Mouse (Mus musculus) embryonic facial prominence, embryonic 10.5 days (tissue): Measurements from ENCODE around the gene Unc50. TPM values are rescaled to one million over a fixed set of nuclear protein-coding genes. Genes with fewer than 3 reads are reported as not detected.

Experiments used
- DNase-seq: peaks from one replicate; pipeline ENCODE4 v3.0.0-alpha.2; 2017; ENCODE audit warnings: low spot score
- H3K27ac ChIP-seq: fragments of 300-500 bp; sonication (generic); replicated peaks from 2 replicates; pipeline ENCODE4 v1.5.1; 2016; ENCODE audit warnings: mild to moderate bottlenecking
- H3K27me3 ChIP-seq: fragments of 300-500 bp; sonication (generic); replicated peaks from 2 replicates; pipeline ENCODE4 v1.6.1; 2016; ENCODE audit warnings: low read depth, mild to moderate bottlenecking; ENCODE audit not compliant: poor library complexity, severe bottlenecking
- H3K36me3 ChIP-seq: fragments of 300-500 bp; sonication (generic); replicated peaks from 2 replicates; pipeline ENCODE4 v1.6.1; 2016; ENCODE audit warnings: mild to moderate bottlenecking, moderate library complexity
- H3K4me1 ChIP-seq: fragments of 300-500 bp; sonication (generic); 2 replicates; pipeline ENCODE4 v1.6.1; 2016
- H3K4me3 ChIP-seq: fragments of 300-500 bp; sonication (generic); 2 replicates; pipeline ENCODE4 v1.5.1; 2016; ENCODE audit warnings: mild to moderate bottlenecking, moderate library complexity
- H3K9me3 ChIP-seq: fragments of 300-500 bp; sonication (generic); 2 replicates; pipeline ENCODE4 v1.6.1; 2016; ENCODE audit warnings: mild to moderate bottlenecking
- WGBS: fragments of 180-500 bp; shearing (Covaris S2); methylation state at CpG from one replicate; pipeline ENCODE4 v1.1.7; 2016; 5-methylcytosine and 5-hydroxymethylcytosine counted together
- polyA plus RNA-seq: library from polyadenylated mRNA; unstranded; fragments of >200 nt; fragmentation: Nextera tagmentation; extraction: Ambion mirVana; gene quantifications from 2 replicates; pipeline ENCODE4 v1.2.1, GENCODE M21; 2016

Unc50 gene
- polyA plus RNA-seq, 1 experiment from 2014 or later: 109 TPM

DNA sequence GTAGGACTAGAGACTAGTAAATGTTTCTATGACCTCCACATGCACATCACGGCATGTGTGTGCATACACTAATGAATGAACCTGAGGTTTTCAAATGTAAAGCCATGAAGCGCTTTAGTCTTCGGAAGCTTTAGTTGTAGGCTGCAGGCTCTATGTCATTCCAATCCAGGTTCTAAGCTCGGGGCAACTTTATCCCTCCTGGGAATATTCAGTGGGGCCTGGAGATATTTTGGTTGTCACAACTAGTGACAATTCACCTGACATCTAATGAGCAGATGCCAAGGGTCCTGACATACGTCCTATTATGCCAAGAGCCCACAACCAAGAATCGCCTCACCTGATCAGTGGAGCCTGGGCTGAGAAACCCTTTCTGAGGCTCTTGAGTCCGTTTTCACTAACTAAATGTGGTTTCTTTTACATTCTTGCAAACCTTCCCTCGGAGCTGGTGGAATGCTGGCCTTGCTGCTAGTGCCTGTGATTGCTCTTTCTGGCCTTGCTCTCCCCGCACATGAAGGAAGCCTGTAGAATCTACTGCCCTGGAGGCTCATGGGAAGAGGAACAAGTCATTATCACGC, 35.0 kb downstream of the Unc50 start:
- DNase-seq: no peak
- no peak overlapping the region for H3K4me3 ChIP-seq
- WGBS: 87% methylated on average over 10 of the region's 10 CpGs
- H3K4me1 ChIP-seq: no peaks in the 10 kb centered on the region
- H3K27ac ChIP-seq: no peak overlapping the region
- H3K27me3 ChIP-seq: no peaks in the 10 kb centered on the region
- H3K36me3 ChIP-seq: no peaks in the 10 kb centered on the region
- no peaks in the 10 kb centered on the region for H3K9me3 ChIP-seq

DNA sequence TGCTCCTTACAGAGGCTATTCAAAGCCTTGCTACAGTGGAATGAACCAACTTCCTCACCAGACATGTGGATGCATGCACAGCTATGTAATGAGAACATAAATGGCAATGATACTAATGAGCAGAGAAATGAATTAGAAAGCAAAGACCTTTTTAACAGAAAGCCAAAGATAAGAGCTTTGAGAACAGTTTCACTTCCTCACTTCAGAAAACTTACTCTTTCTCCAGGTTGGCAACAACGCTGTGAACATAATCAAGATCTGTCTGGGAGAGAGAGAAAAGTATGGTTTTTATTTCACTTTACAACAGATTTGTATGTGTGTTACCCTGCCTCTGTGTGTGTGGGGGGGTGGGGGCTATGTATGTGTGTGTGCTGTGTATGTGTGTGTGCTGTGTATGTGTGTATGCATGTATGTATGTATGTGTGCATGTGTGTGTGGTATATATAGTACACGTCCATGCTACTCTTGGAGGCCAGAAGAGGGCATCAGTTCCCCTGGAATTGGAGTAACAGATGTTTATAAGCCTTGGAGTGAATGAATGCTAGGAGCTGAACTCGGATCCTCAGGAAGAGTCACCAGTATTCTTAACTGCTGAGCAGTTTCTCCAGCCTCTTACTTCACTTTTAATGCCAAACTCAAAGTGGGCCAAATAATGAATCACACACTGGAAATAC, 36.5 kb downstream of the Unc50 start:
- DNase-seq: no peak
- H3K27ac ChIP-seq: no peak overlapping the region
- H3K36me3 ChIP-seq: no peaks in the 10 kb centered on the region
- no peaks in the 10 kb centered on the region for H3K4me1 ChIP-seq
- whole genome bisulfite sequencing: 86% methylated on average over 3 of the region's 3 CpGs
- no peaks in the 10 kb centered on the region for H3K9me3 ChIP-seq
- H3K27me3 ChIP-seq: no peaks in the 10 kb centered on the region
- no peak overlapping the region for H3K4me3 ChIP-seq

DNA sequence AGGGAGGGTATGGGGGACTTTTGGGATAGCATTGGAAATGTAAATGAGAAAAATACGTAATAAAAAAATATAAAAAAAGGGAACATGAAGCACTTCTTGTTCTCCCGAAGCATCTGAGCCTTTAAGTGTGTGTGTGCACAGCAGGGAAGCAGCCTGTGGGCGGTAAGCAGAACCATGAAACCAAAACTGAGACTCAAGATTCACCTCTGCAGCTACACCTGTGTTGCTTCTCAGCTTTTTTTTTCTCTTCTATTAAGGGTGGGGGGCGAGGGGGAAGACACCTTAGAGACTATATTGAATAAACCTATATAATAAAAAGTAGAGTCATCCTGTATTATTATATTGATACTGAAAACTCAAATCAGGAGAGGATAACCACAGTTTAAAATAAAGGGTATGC, 37.9 kb downstream of the Unc50 start:
- no peak for DNase-seq
- Histone ChIP-seq H3K9me3 (no peaks in the 10 kb centered on the region), H3K27ac (no peak overlapping the region), H3K27me3 (no peaks in the 10 kb centered on the region), H3K4me1 (no peaks in the 10 kb centered on the region), H3K36me3 (no peaks in the 10 kb centered on the region), H3K4me3 (no peak overlapping the region)
- 81% methylated on average over 4 of the region's 4 CpGs for WGBS

DNA sequence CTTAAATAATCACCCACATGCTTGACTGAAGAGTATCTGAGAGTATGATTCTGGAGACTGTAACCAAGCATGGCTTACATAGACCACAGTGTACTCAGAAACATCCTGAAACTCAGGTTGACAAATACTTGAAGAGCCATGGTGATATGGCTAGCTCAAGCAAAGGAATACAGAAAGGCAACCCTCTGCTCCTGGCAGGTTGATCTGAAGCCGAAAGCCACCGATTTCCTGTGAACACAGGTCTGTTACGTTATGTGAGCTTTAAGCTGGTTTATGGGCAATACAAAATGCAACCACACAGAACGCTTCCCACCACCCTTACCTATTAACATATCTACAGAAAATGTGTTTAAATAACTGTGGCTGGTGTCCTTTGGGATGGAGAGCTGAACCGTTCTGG, 39.1 kb downstream of the Unc50 start:
- H3K36me3 ChIP-seq: no peaks in the 10 kb centered on the region
- no peaks in the 10 kb centered on the region for H3K9me3 ChIP-seq
- H3K4me1 ChIP-seq: no peaks in the 10 kb centered on the region
- no peaks in the 10 kb centered on the region for H3K27me3 ChIP-seq
- H3K4me3 ChIP-seq: no peak overlapping the region
- WGBS: 87% methylated on average over 5 of the region's 5 CpGs
- DNase-seq: no peak
- H3K27ac ChIP-seq: no peak overlapping the region

DNA sequence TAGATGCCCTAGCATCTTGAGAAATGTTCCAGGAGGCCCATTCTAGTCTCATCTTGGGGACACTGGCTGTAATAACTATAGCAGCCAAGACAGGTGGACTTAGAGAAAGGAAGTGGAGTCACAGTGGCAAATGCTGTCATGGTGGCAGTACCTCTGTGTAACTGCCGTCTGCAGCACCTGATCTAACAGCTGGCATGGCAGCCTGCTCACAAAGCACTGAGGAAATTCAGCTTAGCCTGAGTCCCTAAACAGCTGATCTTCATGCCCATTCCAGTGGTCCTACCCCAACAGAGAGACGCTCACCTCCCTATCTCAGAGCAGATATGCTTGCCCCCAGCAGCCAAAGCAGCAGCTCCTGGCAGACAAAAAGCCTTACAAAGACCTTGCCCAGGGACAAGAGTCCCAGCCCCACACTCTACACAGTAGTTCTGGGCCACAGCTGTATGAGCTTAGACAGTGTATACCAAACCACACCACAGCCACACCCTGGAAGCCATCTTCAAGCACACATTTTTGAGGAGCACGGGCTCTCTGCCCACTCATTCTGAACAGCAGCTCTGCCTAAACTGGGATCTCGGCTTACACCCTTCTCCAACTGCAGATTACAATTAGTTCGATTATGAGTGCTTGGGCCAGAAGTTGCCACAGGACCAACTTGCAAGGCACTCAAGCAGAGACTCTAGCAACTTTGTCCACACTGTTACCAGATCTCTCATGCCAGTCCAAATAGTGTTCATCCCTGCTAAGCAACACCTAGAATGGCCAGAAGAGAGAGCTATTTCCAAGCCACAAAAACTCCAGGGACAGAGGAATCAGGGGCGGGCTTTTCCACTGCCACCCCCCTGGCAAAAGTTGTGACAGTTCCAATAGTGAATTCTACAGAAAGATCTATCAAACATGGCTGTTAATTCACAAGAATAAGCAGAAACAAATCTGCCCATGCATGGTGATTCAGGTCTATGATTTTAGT, 41.5 kb downstream of the Unc50 start:
- Histone ChIP-seq H3K27me3 (no peaks in the 10 kb centered on the region), H3K27ac (no peak overlapping the region), H3K4me1 (no peaks in the 10 kb centered on the region), H3K36me3 (no peaks in the 10 kb centered on the region), H3K4me3 (no peak overlapping the region), H3K9me3 (no peaks in the 10 kb centered on the region)
- DNase-seq: no peak
- WGBS: 84% methylated on average over 6 of the region's 6 CpGs

DNA sequence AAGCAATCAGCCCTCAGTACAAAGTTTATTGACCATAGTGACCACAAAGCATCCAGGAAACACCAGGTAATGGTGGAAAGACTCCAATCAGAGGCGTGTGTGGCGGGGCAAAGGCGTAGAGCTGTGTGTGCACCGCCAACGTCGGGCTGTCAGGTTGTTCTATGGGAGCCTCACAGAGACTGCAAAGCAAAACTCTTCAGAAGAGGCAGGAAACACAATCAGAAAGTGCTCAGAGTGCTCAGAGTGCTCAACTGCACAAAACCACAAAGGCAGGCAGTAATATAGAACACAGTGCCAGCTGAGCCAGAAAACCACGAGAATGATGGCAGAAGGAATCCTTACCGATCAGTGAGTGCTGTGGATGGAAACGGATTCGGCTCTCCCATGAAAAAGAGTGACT, 43.3 kb downstream of the Unc50 start:
- Histone ChIP-seq H3K4me3 (no peak overlapping the region), H3K27me3 (no peaks in the 10 kb centered on the region), H3K27ac (no peak overlapping the region), H3K36me3 (no peaks in the 10 kb centered on the region), H3K4me1 (0 out of 2 replicates have a peak, but pooled peaks cover 3% of the 10 kb centered on the region), H3K9me3 (no peaks in the 10 kb centered on the region)
- WGBS: 93% methylated on average over 10 of the region's 10 CpGs
- DNase-seq: no peak

DNA sequence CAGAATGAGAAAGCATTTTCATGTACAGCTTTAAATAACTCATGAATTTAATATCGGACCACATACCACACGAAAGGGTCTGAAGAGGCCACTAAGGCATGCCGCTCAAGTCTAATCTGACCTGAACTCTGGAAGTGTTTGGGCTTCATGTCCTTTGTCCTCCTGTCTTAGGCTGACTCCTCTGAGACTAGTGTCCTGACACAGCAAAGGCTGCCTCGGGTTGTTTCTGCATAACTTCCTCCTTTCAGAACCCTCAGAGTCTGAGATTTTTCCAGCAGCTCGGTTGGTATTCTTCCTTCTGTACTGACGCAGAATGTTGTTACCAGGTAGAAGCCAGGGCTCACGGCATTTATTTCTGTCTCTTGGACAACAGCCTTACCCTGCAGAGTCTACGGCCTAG, 44.1 kb downstream of the Unc50 start:
- 83% methylated on average over 8 of the region's 8 CpGs for WGBS
- H3K4me1 ChIP-seq: 0 out of 2 replicates have a peak, but pooled peaks cover 3% of the 10 kb centered on the region
- H3K27ac ChIP-seq: no peak overlapping the region
- H3K9me3 ChIP-seq: no peaks in the 10 kb centered on the region
- no peaks in the 10 kb centered on the region for H3K36me3 ChIP-seq
- H3K27me3 ChIP-seq: no peaks in the 10 kb centered on the region
- no peak for DNase-seq
- H3K4me3 ChIP-seq: no peak overlapping the region

DNA sequence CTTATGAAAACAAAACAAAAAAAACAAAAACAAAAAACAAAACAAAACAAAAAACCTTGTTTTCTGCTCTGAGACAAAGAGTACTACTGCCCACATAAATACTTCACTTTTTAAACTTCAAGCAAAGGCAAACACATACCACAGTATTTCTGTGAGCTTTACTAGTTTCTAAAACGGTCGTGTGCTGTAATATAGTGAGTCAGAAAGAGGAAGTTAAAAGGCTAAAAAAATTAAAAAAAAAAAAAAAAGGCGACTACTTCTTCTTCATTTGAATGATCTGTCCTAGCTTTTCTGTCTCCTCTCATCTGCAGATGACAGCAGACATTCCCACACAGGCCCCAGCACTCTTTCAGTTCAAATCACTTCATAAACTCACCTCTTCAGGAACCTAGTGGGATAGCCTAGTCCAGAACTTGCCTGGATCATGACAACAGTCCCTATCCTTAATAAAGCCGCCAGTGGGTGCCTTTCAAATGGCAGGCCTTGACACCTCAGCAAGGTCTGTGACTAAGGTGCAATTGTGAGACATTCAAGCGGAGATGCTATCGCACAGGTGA, 44.8 kb downstream of the Unc50 start:
- H3K27me3 ChIP-seq: no peaks in the 10 kb centered on the region
- H3K9me3 ChIP-seq: no peaks in the 10 kb centered on the region
- H3K4me1 ChIP-seq: 0 out of 2 replicates have a peak, but pooled peaks cover 3% of the 10 kb centered on the region
- no peaks in the 10 kb centered on the region for H3K36me3 ChIP-seq
- WGBS: 90% methylated on average over 6 of the region's 6 CpGs
- H3K27ac ChIP-seq: no peak overlapping the region
- H3K4me3 ChIP-seq: no peak overlapping the region
- no peak for DNase-seq

DNA sequence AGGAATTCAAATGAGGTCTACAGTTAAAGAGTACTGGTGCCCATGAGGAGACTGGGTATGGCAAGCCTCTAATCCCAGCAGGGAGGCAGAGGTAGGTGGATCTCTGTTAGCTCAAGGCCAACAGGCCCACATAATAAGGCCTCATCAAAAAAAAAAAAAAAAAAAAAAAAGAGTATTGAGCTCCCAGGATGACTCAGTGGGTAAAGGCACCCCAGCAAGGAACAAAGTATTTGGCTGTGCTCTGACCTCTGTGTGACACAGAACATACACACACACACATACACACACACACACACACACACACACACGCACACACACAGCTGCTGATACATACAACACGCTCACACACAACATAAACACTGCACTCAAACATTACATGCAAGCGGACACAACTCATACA, 45.4 kb downstream of the Unc50 start:
- Histone ChIP-seq H3K27me3 (no peaks in the 10 kb centered on the region), H3K36me3 (no peaks in the 10 kb centered on the region), H3K4me1 (0 out of 2 replicates have a peak, but pooled peaks cover 3% of the 10 kb centered on the region), H3K4me3 (no peak overlapping the region), H3K27ac (no peak overlapping the region), H3K9me3 (no peaks in the 10 kb centered on the region)
- 94% methylated on average over 3 of the region's 3 CpGs for WGBS
- DNase-seq: no peak

DNA sequence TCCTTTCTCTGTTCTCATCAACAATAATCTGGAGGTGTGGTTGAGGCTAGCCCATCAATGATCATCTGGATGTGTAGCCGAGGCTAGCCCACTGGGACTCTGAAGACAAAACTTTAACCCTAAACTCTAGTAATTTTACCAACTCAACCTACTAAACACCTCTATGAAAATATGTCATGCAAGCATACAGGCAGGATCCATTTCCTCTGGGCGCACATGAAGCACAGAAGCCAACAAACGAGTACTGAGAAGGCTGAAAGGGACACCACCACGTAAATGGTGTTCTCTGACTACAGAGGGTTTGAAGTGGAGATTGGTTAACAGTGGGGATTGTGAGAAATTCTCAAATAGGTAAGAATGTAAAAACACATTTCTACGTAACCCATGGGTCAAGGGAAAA, 47.3 kb downstream of the Unc50 start:
- H3K36me3 ChIP-seq: no peaks in the 10 kb centered on the region
- no peaks in the 10 kb centered on the region for H3K9me3 ChIP-seq
- no peak for DNase-seq
- 0 out of 2 replicates have a peak, but pooled peaks cover 3% of the 10 kb centered on the region for H3K4me1 ChIP-seq
- 93% methylated on average over 5 of the region's 5 CpGs for WGBS
- no peak overlapping the region for H3K27ac ChIP-seq
- no peak overlapping the region for H3K4me3 ChIP-seq
- no peaks in the 10 kb centered on the region for H3K27me3 ChIP-seq

DNA sequence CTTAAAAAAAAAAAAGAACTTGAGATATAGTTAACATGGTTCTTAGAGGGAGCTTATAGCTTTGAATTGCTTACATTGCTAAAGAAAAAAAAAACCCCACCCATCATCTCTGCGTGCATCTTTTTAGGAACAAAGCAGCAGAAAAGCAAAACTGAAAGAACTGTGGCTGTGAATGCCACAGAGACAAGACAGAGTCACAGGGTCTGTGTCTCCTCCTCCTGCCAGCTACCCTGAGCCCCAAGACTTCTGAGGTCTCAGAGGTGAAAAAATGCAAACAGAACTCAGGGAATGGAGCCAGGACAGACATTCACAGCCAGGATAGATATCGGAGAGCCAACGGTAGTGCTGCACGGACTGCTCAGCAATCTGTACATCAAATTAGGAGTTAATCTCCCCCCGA, 48.0 kb downstream of the Unc50 start:
- Histone ChIP-seq H3K27ac (no peak overlapping the region), H3K36me3 (no peaks in the 10 kb centered on the region), H3K9me3 (no peaks in the 10 kb centered on the region), H3K4me1 (0 out of 2 replicates have a peak, but pooled peaks cover 3% of the 10 kb centered on the region), H3K27me3 (no peaks in the 10 kb centered on the region), H3K4me3 (no peak overlapping the region)
- WGBS: 86% methylated on average over 5 of the region's 5 CpGs
- no peak for DNase-seq

DNA sequence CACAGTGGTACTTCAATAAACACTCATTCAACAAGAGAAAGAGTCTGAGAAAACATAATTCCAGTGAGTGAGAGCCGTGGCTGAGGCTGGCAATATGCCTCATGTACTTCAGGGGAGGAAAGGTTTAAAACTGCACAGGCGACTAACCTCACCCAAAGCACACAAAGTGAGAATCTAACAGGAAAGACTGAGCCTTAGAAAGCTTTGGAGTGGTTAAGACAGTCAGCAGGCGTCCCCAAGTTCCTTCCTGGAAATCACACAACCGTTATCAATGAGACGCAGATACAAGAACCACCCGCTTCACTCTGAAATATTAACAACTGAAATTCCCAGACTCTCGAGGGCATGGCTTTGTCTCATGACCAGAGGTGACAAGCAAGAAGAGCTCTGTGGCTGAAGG, 48.5 kb downstream of the Unc50 start:
- Histone ChIP-seq H3K4me1 (0 out of 2 replicates have a peak, but pooled peaks cover 3% of the 10 kb centered on the region), H3K36me3 (no peaks in the 10 kb centered on the region), H3K27ac (no peak overlapping the region), H3K4me3 (no peak overlapping the region), H3K9me3 (no peaks in the 10 kb centered on the region), H3K27me3 (no peaks in the 10 kb centered on the region)
- no peak for DNase-seq
- WGBS: 79% methylated on average over 7 of the region's 7 CpGs
